Mouse (Mus musculus) C2C12 (cell line): ENCODE results near the gene Gja8.

ENCODE experiments used
- MYOD1 ChIP-seq: IDR thresholded peaks from one replicate; pipeline ENCODE4 v1.6.1; 2011; ENCODE audit warnings: low read depth; ENCODE audit not compliant: control insufficient read depth, insufficient read length
- MYOG ChIP-seq: IDR thresholded peaks from one replicate; pipeline ENCODE4 v1.6.1; 2011; ENCODE audit not compliant: control insufficient read depth, insufficient read length; ENCODE audit errors: extremely low read depth

DNA sequence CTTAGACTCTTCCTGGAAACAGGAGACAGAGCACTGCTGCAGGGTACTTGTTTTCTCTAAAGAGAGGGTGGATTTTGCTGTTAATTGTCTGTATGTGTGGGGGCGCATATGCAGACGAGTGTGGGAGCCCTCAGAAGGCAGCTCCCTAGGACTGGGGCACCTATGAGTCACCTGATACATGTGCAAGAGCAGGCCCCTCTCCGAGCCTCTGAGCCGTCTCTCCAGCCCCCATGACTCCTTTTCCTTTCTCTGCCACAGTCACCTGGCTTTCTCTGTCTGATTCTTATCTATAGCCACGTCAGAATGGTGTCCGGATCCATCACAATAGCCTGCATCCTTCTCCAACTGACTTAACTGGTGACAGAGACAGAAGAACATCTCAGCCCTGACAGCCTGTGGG is 44.3 kb downstream of the Gja8 start:
- TF ChIP-seq MYOG (no peak), MYOD1 (no peak)
